Mouse (Mus musculus): Measurements from ENCODE around the gene Vmn1r211.
"Not testable (repeated sequence)": the region's sequence is repeated elsewhere in the genome, so short reads cannot be mapped to it uniquely, and the experiment has no call there.

The Vmn1r211 gene

DNA sequence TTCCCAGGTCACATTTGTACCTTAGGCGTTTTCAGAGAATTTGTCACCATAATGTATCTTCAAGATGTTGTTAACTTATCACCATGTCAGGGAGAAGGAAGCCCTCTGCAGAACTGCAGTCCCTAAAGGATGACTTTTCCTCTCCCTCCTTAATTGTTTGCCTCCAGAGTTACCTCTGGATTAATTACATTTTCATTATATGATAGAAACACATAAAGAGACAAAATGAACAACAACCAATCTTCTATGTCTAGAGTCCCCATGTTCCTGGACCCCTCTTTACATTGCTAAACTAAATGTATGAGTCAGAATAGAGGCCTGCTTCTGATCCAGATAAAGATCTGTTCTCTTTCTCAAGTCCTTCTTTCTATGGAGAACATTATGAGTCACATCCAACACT, at the start of gene Vmn1r211:
TSS of gene Vmn1r211 (minus strand) at position 101 of the 400 bp plus-strand sequence.
- no peak for DNase-seq (ENCODE audit: low spot score in 2 of 2)

DNA sequence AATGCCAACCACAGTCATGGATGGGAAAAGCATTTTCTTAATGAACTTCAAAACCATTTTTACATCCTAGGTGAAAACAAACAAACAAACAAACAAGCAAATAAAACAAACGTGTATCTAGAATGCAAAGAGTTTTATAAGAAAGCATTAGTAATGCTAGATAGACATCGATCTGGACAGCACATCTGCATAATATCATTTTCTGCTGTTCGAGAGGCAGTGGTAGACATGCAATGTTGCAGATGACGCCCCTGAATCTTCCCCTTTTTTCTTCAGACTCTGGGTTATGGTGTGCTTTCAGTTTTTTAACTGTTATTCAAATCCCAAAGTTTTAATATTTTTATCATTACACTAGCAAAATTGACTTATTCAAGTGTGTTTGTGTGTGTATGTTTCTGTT, 26.7 kb upstream of the Vmn1r211 start, which contains the start of gene Vmn1r212:
TSS of gene Vmn1r212 (minus strand) at position 101 of the 400 bp plus-strand sequence.
- DNase-seq (ENCODE audit: low spot score in 2 of 2), result no peak

- no peak for DNase-seq (ENCODE audit: low spot score in 2 of 2)
Measured at GRCm38 (mm10) chr13:22879257-22879656, 21.9 kb upstream of the Vmn1r211 start.

DNA sequence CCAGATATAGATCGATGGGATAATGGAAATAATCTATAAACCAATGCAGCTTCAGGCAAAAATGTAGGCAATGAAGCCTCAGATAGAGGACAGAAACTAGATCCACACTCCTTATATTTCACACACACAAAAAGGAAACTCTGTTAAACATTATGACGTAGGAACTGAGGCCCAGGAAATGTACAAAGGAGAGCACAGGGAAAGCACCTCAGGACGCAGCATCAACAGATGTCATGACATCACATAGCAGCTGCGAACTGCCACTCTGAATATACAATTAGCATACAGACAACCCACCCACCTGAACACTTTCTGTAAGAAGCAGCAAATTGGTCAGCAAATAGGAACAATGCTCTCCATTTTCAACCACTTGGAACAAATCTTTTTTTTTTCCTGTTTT, 2.6 kb downstream of the Vmn1r211 start:
- no peak for DNase-seq (ENCODE audit: low spot score in 2 of 2)

DNA sequence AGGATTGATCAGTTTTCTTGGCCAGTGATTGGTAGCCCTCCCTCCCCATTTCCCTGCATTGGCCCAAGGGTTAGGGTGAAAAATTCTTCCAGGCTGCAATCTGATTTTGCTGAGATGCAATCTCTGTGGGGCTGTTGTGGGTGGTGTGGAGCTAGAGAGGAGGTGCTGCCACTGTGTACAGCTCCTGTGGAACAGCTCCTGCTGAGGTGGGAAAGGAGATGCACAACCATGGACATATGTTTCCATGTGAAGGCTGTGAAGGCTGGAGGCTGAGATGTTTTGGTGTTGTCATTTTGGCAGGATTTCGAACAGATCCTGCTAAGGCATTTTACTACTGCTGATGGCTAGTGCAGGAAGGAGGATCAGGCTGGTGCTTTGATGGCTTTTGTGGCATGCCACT, 10.6 kb downstream of the Vmn1r211 start:
- no peak for DNase-seq (ENCODE audit: low spot score in 2 of 2)

GRCm38 (mm10) chr13:22844304-22844703, 13.1 kb downstream of the Vmn1r211 start:
- DNase-seq (ENCODE audit: low spot score in 2 of 2), result not testable (repeated sequence)

- DNase-seq (ENCODE audit: low spot score in 2 of 2), result no peak
Measured at GRCm38 (mm10) chr13:22831248-22831647, 26.1 kb downstream of the Vmn1r211 start, which contains the start of gene Vmn1r210. TSS of gene Vmn1r210 (minus strand) at chr13:22831348.

DNA sequence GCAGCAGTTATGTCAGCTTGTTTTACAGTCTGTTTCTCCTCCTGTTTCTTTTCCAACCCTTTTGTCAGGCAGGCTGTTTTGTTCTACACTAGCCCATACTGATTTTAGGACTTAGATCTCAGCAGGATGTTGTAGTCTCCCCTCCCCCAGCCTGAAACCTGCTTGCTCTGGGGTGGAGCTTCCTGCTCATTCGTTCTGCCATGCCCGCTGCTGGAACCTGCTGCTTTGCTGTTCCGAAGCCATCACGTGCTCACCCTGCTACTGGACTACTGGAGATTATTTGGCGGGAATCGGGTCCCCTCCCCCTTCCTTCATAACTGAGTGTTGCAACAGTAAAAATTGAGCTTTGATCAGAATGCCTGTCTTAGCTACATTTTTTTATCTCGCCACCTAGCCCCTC, 28.0 kb downstream of the Vmn1r211 start:
- DNase-seq (ENCODE audit: low spot score in 2 of 2), result not testable (repeated sequence)

DNA sequence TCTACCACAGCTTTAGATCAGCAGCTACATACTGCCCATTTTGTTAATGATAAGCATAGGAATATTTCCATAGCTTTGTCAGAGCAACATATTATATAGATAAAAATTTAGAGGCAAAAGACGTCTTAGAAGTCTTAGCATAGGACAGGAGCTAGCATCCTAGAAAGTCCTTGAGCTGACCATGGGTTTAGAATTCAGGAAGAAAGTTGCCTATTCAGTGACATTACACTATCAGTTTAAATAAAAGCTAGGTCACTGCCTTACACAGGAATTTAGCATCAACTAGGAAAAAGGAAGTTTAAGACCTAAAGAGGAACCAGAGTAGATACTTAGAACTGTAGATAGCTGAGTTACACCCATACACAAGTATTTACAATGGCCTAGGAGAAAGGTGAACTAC, 35.8 kb downstream of the Vmn1r211 start:
- DNase-seq (ENCODE audit: low spot score in 2 of 2), result not testable (repeated sequence)

DNA sequence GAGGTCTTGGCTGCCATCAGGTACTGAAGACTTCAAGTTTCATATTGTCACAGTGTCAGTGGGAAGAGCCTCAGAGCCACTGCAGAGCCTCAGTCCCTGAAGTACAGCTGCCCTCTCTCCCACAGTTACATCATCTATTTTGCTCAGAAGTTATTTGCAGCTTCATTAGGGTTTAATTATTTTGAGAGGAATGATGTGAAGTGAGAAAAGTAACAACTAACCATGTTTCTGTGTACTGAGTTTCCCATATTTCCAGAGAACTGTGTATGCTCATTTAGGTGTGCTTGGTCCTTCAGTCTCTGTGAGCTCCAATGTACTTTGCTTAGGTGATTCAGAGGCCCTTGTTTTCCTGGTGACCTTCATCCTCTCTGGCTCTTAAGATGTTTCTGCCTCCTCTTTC, 47.8 kb downstream of the Vmn1r211 start, which contains the start of gene Vmn1r209:
TSS of gene Vmn1r209 (minus strand) at position 101 of the 400 bp plus-strand sequence.
- not testable (repeated sequence) for DNase-seq (ENCODE audit: low spot score in 2 of 2)
